Mouse (Mus musculus): ENCODE measurements around the gene Arl15.

- TF ChIP-seq CTCF (IDR thresholded peaks at IDR 0.05; ENCODE audit: extremely low read depth, insufficient read depth, insufficient read length, insufficient replicate concordance) (no peak), POLR2A (IDR thresholded peaks at IDR 0.05; ENCODE audit: low read depth, low read length) (no peak)
These were observed 155.8 kb downstream of the Arl15 start for GRCm38 (mm10) chr13:113950131-113950530.
